10 mouse cellular contexts compared by ENCODE assay signal in the genomic region with DNA sequence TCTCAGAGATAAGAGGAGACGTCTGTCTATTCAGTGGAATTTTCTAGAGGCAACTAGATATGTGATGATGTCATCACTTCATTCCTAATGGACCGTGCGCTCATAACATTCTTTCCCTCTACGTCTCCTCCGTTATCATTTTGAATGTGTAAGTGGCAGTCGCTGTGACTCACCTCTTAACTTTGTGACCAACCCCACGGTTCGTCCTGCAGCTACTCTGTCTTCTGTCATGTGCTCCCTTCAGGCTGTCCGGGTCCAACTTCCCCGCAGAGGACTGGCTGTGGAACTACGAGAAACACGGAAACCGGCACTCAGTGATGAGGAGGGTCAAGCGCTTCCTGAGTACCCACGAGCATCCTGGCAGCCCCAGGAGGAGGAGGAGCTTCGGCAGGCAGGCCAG. TPM values are rescaled to one million over a fixed set of nuclear protein-coding genes. Genes with fewer than 3 reads are reported as not detected.
DNase-seq lines count a peak whose midpoint lies in the region; ATAC-seq and TF ChIP-seq lines count a peak whose summit lies in the region.
"Had no signal": no experiment of that assay in that cellular context is flagged by ENCODE, and none has a peak within 500 bp of the region (broad histone marks: within the 10 kb centered on the region; RNA-seq: fewer than 3 reads in every experiment).

No protein-coding gene starts in this region.

- H3K9ac ChIP-seq in kidney, embryonic 14.5 days (ENCODE audit: low read depth, low read length): no peak overlapping the region
- 0 out of 2 replicates have a peak overlapping the region, but pooled peaks have one; percentile 20 for H3K9ac ChIP-seq in intestine, embryonic 15.5 days

- peak overlapping the region; percentile 1; the same call in 1 of the 2 replicates for H3K4me3 ChIP-seq in kidney, embryonic 14.5 days (ENCODE audit: low read length)
- H3K4me3 ChIP-seq in intestine, embryonic 15.5 days (replicated peaks): peak overlapping the region; percentile 13

- no peak for TF ChIP-seq CTCF in Patski (IDR thresholded peaks at IDR 0.05)

- POLR2A ChIA-PET in Patski (lab: Charles Lee): no interaction called here

- no peaks in the 10 kb centered on the region for H3K9me3 ChIP-seq in kidney, embryonic 14.5 days (ENCODE audit: control insufficient read depth, low read length)
- no peaks in the 10 kb centered on the region for H3K9me3 ChIP-seq in intestine, embryonic 15.5 days

- no peak for DNase-seq in kidney, adult 18-20 months
- no peak for DNase-seq in Patski (ENCODE audit: low read depth, low spot score)
- DNase-seq in mesoderm, embryonic 11.5 days (ENCODE audit: low read depth, low spot score): peak; percentile 34
- DNase-seq in adrenal gland, postnatal 14 days: no peak
- DNase-seq in left cerebral cortex, adult 11 months (ENCODE audit: low spot score): no peak
- DNase-seq in left cerebral cortex, postnatal 36 days (ENCODE audit: low spot score in 2 of 2): no peak
- DNase-seq: gastrocnemius, postnatal 25 days; layer of hippocampus, postnatal 36 days had no signal

- H3K4me2 ChIP-seq in kidney, embryonic 14.5 days (replicated peaks; ENCODE audit: low read depth, low read length): peak overlapping the region; percentile 36
- peak overlapping the region; percentile 54 for H3K4me2 ChIP-seq in intestine, embryonic 15.5 days (replicated peaks)

- CTCF ChIA-PET in Patski (lab: Charles Lee): interaction anchor here (1.0 kb wide), 1 partner anchor 10 kb away, joined by 4 read pairs; no protein-coding TSS in a partner anchor

- 44% methylated on average over 16 of the region's 16 CpGs for WGBS in kidney, embryonic 14.5 days
- 29% methylated on average over 16 of the region's 16 CpGs for whole genome bisulfite sequencing in intestine, embryonic 15.5 days

- intact Hi-C loops in left cerebral cortex, postnatal 36 days (cut with DNase I): no loop called here

- H3K27me3 ChIP-seq in kidney, embryonic 14.5 days (ENCODE audit: control insufficient read depth, insufficient read depth, low read length): peaks cover 22% of the 10 kb centered on the region
- H3K27me3 ChIP-seq in Patski: no peaks in the 10 kb centered on the region
- 0 out of 2 replicates have a peak, but pooled peaks cover 3% of the 10 kb centered on the region for H3K27me3 ChIP-seq in intestine, embryonic 15.5 days (replicated peaks)

- in situ Hi-C loops in Patski (cut with MboI; ENCODE audit: low pct_unique_long_range_greater_than_20kb): no loop called here

- no peak for ATAC-seq in kidney, embryonic 14.5 days (ENCODE audit: low FRiP score, low TSS enrichment)
- ATAC-seq in Patski: peak; percentile 36
- ATAC-seq in intestine, embryonic 15.5 days: peak; percentile 43

- H3K36me3 ChIP-seq in kidney, embryonic 14.5 days (ENCODE audit: control insufficient read depth, insufficient read depth, low read length): no peaks in the 10 kb centered on the region
- H3K36me3 ChIP-seq in intestine, embryonic 15.5 days: no peaks in the 10 kb centered on the region

- H3K27ac ChIP-seq in kidney, embryonic 14.5 days (ENCODE audit: low read depth, low read length): no peak overlapping the region
- H3K27ac ChIP-seq in intestine, embryonic 15.5 days: no peak overlapping the region

- peaks cover 16% of the 10 kb centered on the region; the same call in 1 of the 2 replicates for H3K4me1 ChIP-seq in kidney, embryonic 14.5 days (ENCODE audit: control insufficient read depth, insufficient read depth, low read length)
- 0 out of 2 replicates have a peak, but pooled peaks cover 5% of the 10 kb centered on the region for H3K4me1 ChIP-seq in intestine, embryonic 15.5 days (replicated peaks)

RNA-seq across cellular contexts. Expression of a gene that starts 21.4 kb away (rescaled TPM):
- polyA plus RNA-seq in kidney, embryonic 14.5 days (2014; fragmentation: Nextera tagmentation; extraction: Ambion mirVana): not detected in 2 replicates
- not detected for polyA plus RNA-seq in Patski (2021)
- polyA plus RNA-seq in intestine, embryonic 15.5 days (2015; fragmentation: Nextera tagmentation; extraction: Ambion mirVana): not detected in 2 replicates
- not detected in 2 replicates for total RNA-seq in adrenal gland, postnatal 14 days (2021)
- total RNA-seq in left cerebral cortex, postnatal 36 days (2021): not detected
- total RNA-seq: gastrocnemius, postnatal 25 days had no signal

RNA-seq across cellular contexts. Expression of a gene that starts 37.6 kb away (rescaled TPM):
- not detected in 2 replicates for polyA plus RNA-seq in kidney, embryonic 14.5 days (2014; fragmentation: Nextera tagmentation; extraction: Ambion mirVana)
- not detected for polyA plus RNA-seq in Patski (2021)
- not detected in 2 replicates for polyA plus RNA-seq in intestine, embryonic 15.5 days (2015; fragmentation: Nextera tagmentation; extraction: Ambion mirVana)
- total RNA-seq in adrenal gland, postnatal 14 days (2021): 0.26 and 0.45 TPM in 2 replicates
- total RNA-seq in left cerebral cortex, postnatal 36 days (2021): under 1 TPM; 0.12 to 0.27 TPM

RNA-seq across cellular contexts. Expression of a gene that starts 39.9 kb away (rescaled TPM):
- polyA plus RNA-seq in kidney, embryonic 14.5 days (2014; fragmentation: Nextera tagmentation; extraction: Ambion mirVana): 305 and 310 TPM in 2 replicates
- 386 TPM for polyA plus RNA-seq in Patski (2021)
- polyA plus RNA-seq in intestine, embryonic 15.5 days (2015; fragmentation: Nextera tagmentation; extraction: Ambion mirVana): 238 and 258 TPM in 2 replicates
- 224 and 240 TPM in 2 replicates for total RNA-seq in adrenal gland, postnatal 14 days (2021)
- 100 to 1,000 TPM; 155 to 156 TPM for total RNA-seq in left cerebral cortex, postnatal 36 days (2021)

RNA-seq across cellular contexts. Expression of a gene that starts 51.3 kb away (rescaled TPM):
- polyA plus RNA-seq in kidney, embryonic 14.5 days (2014; fragmentation: Nextera tagmentation; extraction: Ambion mirVana): not detected in 2 replicates
- polyA plus RNA-seq in Patski (2021): not detected
- polyA plus RNA-seq in intestine, embryonic 15.5 days (2015; fragmentation: Nextera tagmentation; extraction: Ambion mirVana): not detected in 2 replicates
- not detected in 2 replicates for total RNA-seq in adrenal gland, postnatal 14 days (2021)
- not detected for total RNA-seq in left cerebral cortex, postnatal 36 days (2021)
- total RNA-seq: gastrocnemius, postnatal 25 days; layer of hippocampus, postnatal 36 days had no signal
